Comparison of ENCODE assay signal across 9 mouse cellular contexts in genomic region chr8:107197901-107198826, GRCm38 (mm10). TPM values are rescaled to one million over a fixed set of nuclear protein-coding genes. Genes with fewer than 3 reads are reported as not detected.
DNase-seq lines count a peak whose midpoint lies in the region; ATAC-seq lines count a peak whose summit lies in the region.
"Had no signal": no experiment of that assay in that cellular context is flagged by ENCODE, and none has a peak within 500 bp of the region (broad histone marks: within the 10 kb centered on the region; RNA-seq: fewer than 3 reads in every experiment).

No protein-coding gene starts in this region.

- ATAC-seq in liver, embryonic 16.5 days (ENCODE audit: low read depth), result no peak
- ATAC-seq in liver, embryonic 11.5 days (replicated peaks; ENCODE audit: low FRiP score), result no peak
- peak; percentile 71; the same call in 1 of the 2 replicates for ATAC-seq in kidney, embryonic 14.5 days (ENCODE audit: low FRiP score, low TSS enrichment)
- no peak; the same call in 1 of the 2 replicates for ATAC-seq in stomach, embryonic 14.5 days (ENCODE audit: insufficient number of reproducible peaks, insufficient read depth, low FRiP score, low read depth)
- no peak for ATAC-seq in inflammation-experienced regulatory T-cells, adult 6 months

- H3K27me3 ChIP-seq in liver, embryonic 16.5 days (ENCODE audit: control insufficient read depth, insufficient read depth, low read depth, low read length), result no peaks in the 10 kb centered on the region
- no peaks in the 10 kb centered on the region for H3K27me3 ChIP-seq in liver, embryonic 11.5 days (replicated peaks; ENCODE audit: control insufficient read depth, insufficient read depth, low read length)
- H3K27me3 ChIP-seq in kidney, embryonic 14.5 days (ENCODE audit: control insufficient read depth, insufficient read depth, low read length), result no peaks in the 10 kb centered on the region
- H3K27me3 ChIP-seq in stomach, embryonic 14.5 days (ENCODE audit: control insufficient read depth, insufficient read depth, low read length), result no peaks in the 10 kb centered on the region

- 63% methylated on average over 24 of the region's 24 CpGs for WGBS in liver, embryonic 16.5 days (ENCODE audit: insufficient replicate concordance)
- 75% methylated on average over 24 of the region's 24 CpGs for WGBS in liver, embryonic 11.5 days
- 16% methylated on average over 24 of the region's 24 CpGs for WGBS in kidney, embryonic 14.5 days
- WGBS in stomach, embryonic 14.5 days, result 44% methylated on average over 24 of the region's 24 CpGs

- no peaks in the 10 kb centered on the region for H3K9me3 ChIP-seq in liver, embryonic 16.5 days (replicated peaks; ENCODE audit: control insufficient read depth, low read length)
- no peaks in the 10 kb centered on the region for H3K9me3 ChIP-seq in liver, embryonic 11.5 days (ENCODE audit: control insufficient read depth, low read length)
- no peaks in the 10 kb centered on the region for H3K9me3 ChIP-seq in kidney, embryonic 14.5 days (ENCODE audit: control insufficient read depth, low read length)
- H3K9me3 ChIP-seq in stomach, embryonic 14.5 days (ENCODE audit: control insufficient read depth, low read depth, low read length), result no peaks in the 10 kb centered on the region

- H3K4me3 ChIP-seq in liver, embryonic 16.5 days (ENCODE audit: low read depth, low read length), result no peak overlapping the region
- no peak overlapping the region for H3K4me3 ChIP-seq in liver, embryonic 11.5 days (ENCODE audit: low read depth, low read length)
- peak overlapping the region; percentile 7 for H3K4me3 ChIP-seq in kidney, embryonic 14.5 days (ENCODE audit: low read length)
- no peak overlapping the region for H3K4me3 ChIP-seq in stomach, embryonic 14.5 days (ENCODE audit: low read depth, low read length)

- H3K9ac ChIP-seq in liver, embryonic 16.5 days (ENCODE audit: low read depth, low read length), result no peak overlapping the region
- no peak overlapping the region for H3K9ac ChIP-seq in liver, embryonic 11.5 days (ENCODE audit: low read depth, low read length)
- peak overlapping the region; percentile 28; the same call in 1 of the 2 replicates for H3K9ac ChIP-seq in kidney, embryonic 14.5 days (ENCODE audit: low read depth, low read length)
- H3K9ac ChIP-seq in stomach, embryonic 14.5 days (replicated peaks; ENCODE audit: low read depth, low read length), result no peak overlapping the region

- peak overlapping the region; percentile 7; the same call in 1 of the 2 replicates for H3K4me2 ChIP-seq in liver, embryonic 16.5 days (ENCODE audit: low read depth, low read length)
- H3K4me2 ChIP-seq in liver, embryonic 11.5 days, result no peak overlapping the region
- peak overlapping the region; percentile 33 for H3K4me2 ChIP-seq in kidney, embryonic 14.5 days (replicated peaks; ENCODE audit: low read depth, low read length)
- H3K4me2 ChIP-seq in stomach, embryonic 14.5 days (replicated peaks; ENCODE audit: low read depth, low read length), result peak overlapping the region; percentile 20; the same call in 1 of the 2 replicates
- H3K4me2 ChIP-seq: heart, embryonic 11.5 days had no signal

- no peak overlapping the region for H3K27ac ChIP-seq in liver, embryonic 16.5 days (ENCODE audit: low read length)
- H3K27ac ChIP-seq in liver, embryonic 11.5 days (ENCODE audit: low read depth, low read length), result no peak overlapping the region
- peak overlapping the region; percentile 43 for H3K27ac ChIP-seq in kidney, embryonic 14.5 days (ENCODE audit: low read depth, low read length)
- no peak overlapping the region for H3K27ac ChIP-seq in stomach, embryonic 14.5 days (ENCODE audit: low read length)

- no peak for DNase-seq in liver, embryonic 11.5 days (ENCODE audit: low spot score)
- DNase-seq in embryo, embryonic 9.5 days (ENCODE audit: extremely low spot score), result peak; percentile 10
- no peak for DNase-seq in heart, adult 9 months (ENCODE audit: low spot score in 2 of 2)
- DNase-seq: lung, adult 18-20 months had no signal

- H3K4me1 ChIP-seq in liver, embryonic 16.5 days (ENCODE audit: control insufficient read depth, low read depth, low read length), result no peaks in the 10 kb centered on the region
- no peaks in the 10 kb centered on the region for H3K4me1 ChIP-seq in liver, embryonic 11.5 days (replicated peaks; ENCODE audit: control insufficient read depth, insufficient read depth, low read length)
- H3K4me1 ChIP-seq in kidney, embryonic 14.5 days (ENCODE audit: control insufficient read depth, insufficient read depth, low read length), result peaks cover 14% of the 10 kb centered on the region; the same call in 1 of the 2 replicates
- H3K4me1 ChIP-seq in stomach, embryonic 14.5 days (ENCODE audit: control insufficient read depth, insufficient read depth, low read length), result no peaks in the 10 kb centered on the region

- H3K36me3 ChIP-seq in liver, embryonic 16.5 days (ENCODE audit: control insufficient read depth, insufficient read depth), result no peaks in the 10 kb centered on the region
- H3K36me3 ChIP-seq in liver, embryonic 11.5 days (ENCODE audit: control insufficient read depth, insufficient read depth, low read length), result no peaks in the 10 kb centered on the region
- no peaks in the 10 kb centered on the region for H3K36me3 ChIP-seq in kidney, embryonic 14.5 days (ENCODE audit: control insufficient read depth, insufficient read depth, low read length)
- no peaks in the 10 kb centered on the region for H3K36me3 ChIP-seq in stomach, embryonic 14.5 days (ENCODE audit: control insufficient read depth, insufficient read depth, low read length)

RNA-seq across cellular contexts. Expression of gene Cyb5b, which starts 47.7 kb away (rescaled TPM):
- polyA plus RNA-seq in liver, embryonic 16.5 days (2015; fragmentation: Nextera tagmentation; extraction: Ambion mirVana), result 23.0 and 25.2 TPM in 2 replicates
- polyA plus RNA-seq in liver, embryonic 11.5 days (2014; fragmentation: Nextera tagmentation; extraction: Ambion mirVana), result 77.1 and 85.4 TPM in 2 replicates
- 67.0 and 152 TPM in 2 replicates for polyA plus RNA-seq in kidney, embryonic 14.5 days (2014; fragmentation: Nextera tagmentation; extraction: Ambion mirVana)
- polyA plus RNA-seq in stomach, embryonic 14.5 days (2014; fragmentation: Nextera tagmentation; extraction: Ambion mirVana), result 89.6 and 105 TPM in 2 replicates
- 10 to 100 TPM; 24.8 to 38.8 (median 36.8) TPM for polyA plus RNA-seq in inflammation-experienced regulatory T-cells, adult 6 months (2017; shearing (Covaris generic))
